Mouse (Mus musculus): ENCODE data around the gene Sec24d.

Sec24d gene

GRCm38 (mm10) chr3:123397562-123398481 lies 130.6 kb downstream of the Sec24d start:
- DNase-seq (ENCODE audit: low read depth, low spot score): peak; percentile 27

- DNase-seq (ENCODE audit: low read depth, low spot score): no peak
These were observed 137.7 kb downstream of the Sec24d start for GRCm38 (mm10) chr3:123404945-123405344.

- DNase-seq (ENCODE audit: low read depth, low spot score): no peak
These were observed 144.7 kb downstream of the Sec24d start for GRCm38 (mm10) chr3:123411821-123412578.

- no peak for DNase-seq (ENCODE audit: low read depth, low spot score)
These were observed 145.9 kb downstream of the Sec24d start for GRCm38 (mm10) chr3:123413173-123413572.
